Mouse (Mus musculus) megakaryocyte, embryonic 14.5 days (primary cell): ENCODE results near the gene Dpep1. TPM values are rescaled to one million over a fixed set of nuclear protein-coding genes. Genes with fewer than 3 reads are reported as not detected.

ENCODE experiments used
- H3K27me3 ChIP-seq: replicated peaks from 2 replicates; pipeline ENCODE3; 2012; ENCODE audit warnings: inconsistent platforms
- H3K36me3 ChIP-seq: replicated peaks from 2 replicates; pipeline ENCODE3; 2012; ENCODE audit warnings: low read length, inconsistent platforms, mixed read lengths
- H3K4me1 ChIP-seq: 2 replicates; pipeline ENCODE4 v1.6.1; 2012; ENCODE audit warnings: inconsistent platforms
- H3K4me3 ChIP-seq: replicated peaks from 2 replicates; pipeline ENCODE3; 2012; ENCODE audit warnings: moderate library complexity, mild to moderate bottlenecking, inconsistent platforms
- H3K9me3 ChIP-seq: 2 replicates; pipeline ENCODE4 v1.6.1; 2012; ENCODE audit warnings: inconsistent platforms
- FLI1 ChIP-seq: IDR thresholded peaks from 2 replicates; pipeline ENCODE4 v1.6.1; 2012; ENCODE audit warnings: low read length, inconsistent platforms, mixed read lengths
- GATA1 ChIP-seq: IDR thresholded peaks from 3 replicates; pipeline ENCODE4 v1.6.1; 2012; ENCODE audit warnings: mixed read lengths, low read length, inconsistent platforms, borderline replicate concordance
- polyA plus RNA-seq: library from polyadenylated mRNA; stranded (reverse); fragments of >175 nt; gene quantifications from 2 replicates; pipeline ENCODE4 v1.2.3, GENCODE M21; 2012; ENCODE audit warnings: low replicate concordance; ENCODE audit not compliant: insufficient read depth

The Dpep1 gene
- polyA plus RNA-seq, 1 experiment = not detected

- peaks cover 22% of the 10 kb centered on the region for H3K4me1 ChIP-seq
- H3K4me3 ChIP-seq = no peak overlapping the region
- peaks cover 28% of the 10 kb centered on the region for H3K27me3 ChIP-seq
- no peaks in the 10 kb centered on the region for H3K9me3 ChIP-seq
- peaks cover 59% of the 10 kb centered on the region for H3K36me3 ChIP-seq
- TF ChIP-seq FLI1 (no peak), GATA1 (no peak)
Measured at GRCm38 (mm10) chr8:123231742-123232141, 45.7 kb downstream of the Dpep1 start.

- no peak for TF ChIP-seq GATA1
- no peak for TF ChIP-seq FLI1
- no peak overlapping the region for H3K4me3 ChIP-seq
- no peaks in the 10 kb centered on the region for H3K9me3 ChIP-seq
- peaks cover 31% of the 10 kb centered on the region for H3K27me3 ChIP-seq
- H3K4me1 ChIP-seq = peaks cover 22% of the 10 kb centered on the region
- H3K36me3 ChIP-seq = peaks cover 51% of the 10 kb centered on the region
Measured at GRCm38 (mm10) chr8:123232553-123232952, 46.5 kb downstream of the Dpep1 start.

GRCm38 (mm10) chr8:123233300-123233699 is 47.3 kb downstream of the Dpep1 start:
- Histone ChIP-seq H3K36me3 (peaks cover 43% of the 10 kb centered on the region), H3K9me3 (no peaks in the 10 kb centered on the region), H3K27me3 (peaks cover 31% of the 10 kb centered on the region), H3K4me3 (no peak overlapping the region), H3K4me1 (peaks cover 22% of the 10 kb centered on the region)
- TF ChIP-seq FLI1 (no peak), GATA1 (no peak)

GRCm38 (mm10) chr8:123233760-123234159 is 47.7 kb downstream of the Dpep1 start:
- H3K9me3 ChIP-seq = no peaks in the 10 kb centered on the region
- TF ChIP-seq FLI1 = no peak
- TF ChIP-seq GATA1 = no peak
- H3K27me3 ChIP-seq = peaks cover 31% of the 10 kb centered on the region
- H3K4me1 ChIP-seq = peaks cover 22% of the 10 kb centered on the region
- H3K4me3 ChIP-seq = no peak overlapping the region
- peaks cover 38% of the 10 kb centered on the region for H3K36me3 ChIP-seq

GRCm38 (mm10) chr8:123234918-123235519 is 49.0 kb downstream of the Dpep1 start:
- Histone ChIP-seq H3K9me3 (no peaks in the 10 kb centered on the region), H3K27me3 (peaks cover 33% of the 10 kb centered on the region), H3K4me3 (peak overlapping the region; percentile 99), H3K36me3 (peaks cover 32% of the 10 kb centered on the region), H3K4me1 (peaks cover 22% of the 10 kb centered on the region)
- no peak for TF ChIP-seq FLI1

- Histone ChIP-seq H3K36me3 (peaks cover 28% of the 10 kb centered on the region), H3K4me1 (peaks cover 22% of the 10 kb centered on the region), H3K4me3 (peak within 1 kb of the TSS; percentile 99), H3K27me3 (peaks cover 33% of the 10 kb centered on the region), H3K9me3 (no peaks in the 10 kb centered on the region)
- TF ChIP-seq FLI1 (no peak), GATA1 (no peak)
Measured at GRCm38 (mm10) chr8:123235520-123236497, 49.8 kb downstream of the Dpep1 start, which contains the start of gene Spata2l. Spata2l (minus strand) TSS chr8:123236233.

- H3K4me1 ChIP-seq = peaks cover 25% of the 10 kb centered on the region
- no peak for TF ChIP-seq GATA1
- TF ChIP-seq FLI1 = no peak
- peaks cover 24% of the 10 kb centered on the region for H3K27me3 ChIP-seq
- H3K9me3 ChIP-seq = no peaks in the 10 kb centered on the region
- H3K36me3 ChIP-seq = peaks cover 35% of the 10 kb centered on the region
- H3K4me3 ChIP-seq = no peak overlapping the region
Measured at GRCm38 (mm10) chr8:123239398-123239797, 53.4 kb downstream of the Dpep1 start.

- H3K36me3 ChIP-seq = peaks cover 64% of the 10 kb centered on the region
- H3K9me3 ChIP-seq = no peaks in the 10 kb centered on the region
- H3K4me3 ChIP-seq = no peak overlapping the region
- H3K4me1 ChIP-seq = peaks cover 3% of the 10 kb centered on the region
- H3K27me3 ChIP-seq = peaks cover 3% of the 10 kb centered on the region
- TF ChIP-seq FLI1 = no peak
- no peak for TF ChIP-seq GATA1
Measured at GRCm38 (mm10) chr8:123242107-123242923, 56.3 kb downstream of the Dpep1 start.

GRCm38 (mm10) chr8:123243053-123243452 is 57.0 kb downstream of the Dpep1 start:
- peaks cover 3% of the 10 kb centered on the region for H3K27me3 ChIP-seq
- peaks cover 71% of the 10 kb centered on the region for H3K36me3 ChIP-seq
- no peak for TF ChIP-seq GATA1
- no peak for TF ChIP-seq FLI1

More at GRCm38 (mm10) chr8:123243053-123243452, 57.0 kb downstream of the Dpep1 start:
- no peak overlapping the region for H3K4me3 ChIP-seq
- peaks cover 3% of the 10 kb centered on the region for H3K4me1 ChIP-seq
- no peaks in the 10 kb centered on the region for H3K9me3 ChIP-seq
